Mouse (Mus musculus) heart, postnatal 14 days (tissue): Measurements from ENCODE around the gene Frmd4b. TPM values are rescaled to one million over a fixed set of nuclear protein-coding genes. Genes with fewer than 3 reads are reported as not detected.
"Not testable (repeated sequence)": the region's sequence is repeated elsewhere in the genome, so short reads cannot be mapped to it uniquely, and the experiment has no call there.

Experiments
- DNase-seq, 2 experiments: peaks; one replicate each; pipeline ENCODE4 v3.0.0; 2021 to 2022
- intact Hi-C: fragments of 180-260 bp; cut with DNase I; formaldehyde crosslinking; loops from one replicate; pipeline ENCODE4 v1.15.1; 2025
- total RNA-seq, 2 experiments: library from RNA; stranded (reverse); gene quantifications; 2 replicates each; pipeline ENCODE4 v1.2.3; 2021

The Frmd4b gene
- total RNA-seq, 2 experiments from 2014 or later: 19.0 to 20.9 TPM

DNA sequence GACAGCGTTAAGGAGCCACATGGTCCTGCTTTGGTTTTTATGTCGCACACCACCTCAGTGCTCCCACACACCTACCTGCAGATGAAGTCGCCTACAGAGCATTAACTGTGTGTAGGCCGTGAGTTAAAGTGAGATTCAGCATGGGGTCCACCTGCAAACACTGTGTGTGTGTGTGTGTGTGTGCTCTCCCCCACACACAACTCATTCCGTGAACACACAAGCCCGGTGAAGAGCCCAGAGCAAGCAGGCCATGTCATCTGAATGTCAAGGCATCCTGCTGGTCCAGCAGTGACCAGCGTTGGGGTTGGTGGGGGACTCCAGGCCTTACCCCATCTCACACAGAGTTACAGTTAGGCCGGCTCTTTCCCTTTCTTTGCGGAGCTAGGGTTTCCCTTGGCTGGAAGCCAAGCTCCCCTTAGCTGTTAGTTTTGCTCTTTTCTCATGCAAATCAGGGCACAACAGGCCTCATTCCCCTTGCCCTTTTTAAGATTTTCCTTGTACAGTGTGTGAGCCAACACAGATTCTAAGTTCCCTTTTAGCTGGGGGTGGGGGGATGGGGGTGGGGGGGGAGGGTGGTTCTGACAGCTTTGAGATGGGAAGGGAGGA is 220.9 kb downstream of the Frmd4b start:
- intact Hi-C loops: loop anchor here (5.0 kb wide), 1 partner anchor 79 kb away; no protein-coding TSS in a partner anchor

DNA sequence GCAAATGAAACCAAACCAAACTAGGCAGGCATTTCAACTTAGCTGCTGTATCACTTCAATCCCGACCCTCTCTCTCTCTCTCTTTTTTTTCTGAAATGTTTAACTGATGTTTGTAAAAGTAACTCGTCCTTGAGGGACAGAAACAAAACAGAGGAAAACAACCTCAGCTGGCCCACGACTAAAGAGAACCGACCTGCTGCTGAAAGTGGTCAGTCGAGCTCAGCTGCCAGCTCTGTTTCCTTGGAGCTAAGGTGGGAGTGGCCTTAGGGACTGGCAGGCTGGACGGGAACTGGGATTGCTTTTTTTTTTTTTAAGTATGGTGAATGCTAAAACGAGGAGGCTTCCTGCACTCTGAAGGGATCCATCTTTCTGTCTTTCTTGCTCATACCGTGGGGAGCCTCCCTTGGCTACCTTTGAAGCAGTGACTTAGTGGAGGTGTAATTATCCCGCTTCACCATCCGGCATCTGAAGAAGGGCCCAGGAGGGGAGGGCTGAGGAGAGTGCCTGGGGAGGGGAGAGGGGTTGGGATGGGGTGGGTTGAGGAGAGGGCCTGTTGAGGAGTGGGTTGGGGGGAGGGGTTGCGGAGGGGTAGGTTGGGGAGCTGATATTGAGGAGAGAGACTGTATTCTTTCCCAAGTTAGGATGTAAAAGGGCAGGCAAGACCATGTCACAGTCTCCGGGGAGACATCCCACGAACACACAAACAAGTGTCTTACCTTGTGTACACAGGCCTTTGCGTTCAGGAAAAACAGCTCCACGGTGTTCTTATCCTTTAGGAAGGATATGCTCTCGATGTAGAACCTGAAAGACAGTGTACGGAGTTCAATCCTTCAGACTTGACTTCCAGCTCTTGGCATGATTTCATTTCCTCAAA is 221.6 kb downstream of the Frmd4b start:
- intact Hi-C loops: loop anchor here (5.0 kb wide), 1 partner anchor 78 kb away; no protein-coding TSS in a partner anchor

More for the DNA sequence above, 220.9 kb downstream of the Frmd4b start:
- peak in 1 of 2 experiments; percentile 25 for DNase-seq

DNA sequence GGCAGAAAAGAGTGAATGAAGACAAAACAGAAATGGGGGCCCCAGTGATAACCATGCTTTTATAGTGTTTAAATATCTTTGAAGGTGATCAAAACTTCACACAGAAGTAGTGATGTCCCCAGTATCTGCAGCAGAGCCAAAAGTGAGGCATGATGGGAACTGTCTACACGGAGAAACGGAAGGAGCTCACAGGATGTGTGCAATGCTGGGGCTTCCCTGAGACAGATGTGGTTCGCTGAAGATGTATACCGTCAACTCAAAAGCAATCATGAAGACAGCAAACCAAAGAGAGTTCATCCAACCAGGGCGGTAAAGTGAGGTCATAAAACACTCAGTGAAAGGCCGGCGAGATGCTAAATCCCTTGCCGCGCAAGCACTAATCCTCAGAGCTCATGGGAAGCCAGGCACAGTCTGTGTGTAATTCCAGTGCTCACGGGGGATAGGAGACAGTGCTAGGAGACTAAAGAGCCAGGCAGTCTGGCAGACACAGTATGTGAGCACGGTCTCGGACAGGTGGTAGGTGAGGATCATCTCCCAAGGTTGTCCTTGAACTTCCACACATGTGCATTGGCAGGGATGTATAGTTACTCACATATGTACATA is 222.8 kb downstream of the Frmd4b start:
- intact Hi-C loops: loop anchor here (5.0 kb wide), 2 partner anchors 37 to 77 kb away; no protein-coding TSS in a partner anchor
- no peak for DNase-seq

More for the DNA sequence above, 221.6 kb downstream of the Frmd4b start:
- DNase-seq: peak in 1 of 2 experiments; percentile 39

DNA sequence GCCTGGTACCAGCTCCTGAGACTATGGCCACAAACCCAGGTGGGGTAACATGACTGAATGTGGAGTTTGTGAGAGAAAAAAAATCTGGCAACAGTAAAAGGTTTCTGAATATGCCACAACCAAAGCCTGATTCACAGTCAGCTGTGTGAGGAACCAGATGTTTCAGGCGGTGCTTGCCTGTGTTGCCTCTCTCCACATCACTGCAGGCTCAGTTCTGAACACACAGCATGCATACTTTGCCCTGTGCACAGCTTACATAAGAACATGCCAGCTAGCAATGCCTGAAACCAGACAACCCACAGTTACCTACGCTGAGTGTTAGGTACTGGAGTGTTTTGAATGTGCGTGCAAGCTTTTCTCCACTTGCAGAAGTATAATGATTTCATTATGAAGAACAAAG is 224.4 kb downstream of the Frmd4b start:
- intact Hi-C loops: loop anchor here (5.0 kb wide), 1 partner anchor 36 kb away; no protein-coding TSS in a partner anchor
- DNase-seq: no peak

DNA sequence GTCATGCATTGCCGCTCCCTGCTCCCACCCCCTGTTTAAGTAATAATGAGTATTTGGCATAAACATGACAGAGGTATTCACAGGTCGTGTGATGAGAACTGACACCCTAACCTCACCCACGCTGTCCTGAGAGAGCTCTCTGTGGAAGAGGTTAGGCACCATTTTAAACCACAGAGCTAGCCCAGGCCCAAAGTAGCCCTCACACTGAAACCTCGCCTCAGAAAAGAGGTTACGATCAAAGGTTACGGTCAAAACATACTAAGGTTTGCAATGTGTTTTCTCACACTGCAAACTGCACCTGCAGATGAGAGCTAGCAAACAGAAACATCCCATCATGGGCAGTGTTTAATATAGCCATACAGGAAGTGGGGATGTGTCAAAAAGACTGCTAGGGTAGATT is 230.0 kb downstream of the Frmd4b start:
- DNase-seq: no peak
- intact Hi-C loops: no loop called here

DNA sequence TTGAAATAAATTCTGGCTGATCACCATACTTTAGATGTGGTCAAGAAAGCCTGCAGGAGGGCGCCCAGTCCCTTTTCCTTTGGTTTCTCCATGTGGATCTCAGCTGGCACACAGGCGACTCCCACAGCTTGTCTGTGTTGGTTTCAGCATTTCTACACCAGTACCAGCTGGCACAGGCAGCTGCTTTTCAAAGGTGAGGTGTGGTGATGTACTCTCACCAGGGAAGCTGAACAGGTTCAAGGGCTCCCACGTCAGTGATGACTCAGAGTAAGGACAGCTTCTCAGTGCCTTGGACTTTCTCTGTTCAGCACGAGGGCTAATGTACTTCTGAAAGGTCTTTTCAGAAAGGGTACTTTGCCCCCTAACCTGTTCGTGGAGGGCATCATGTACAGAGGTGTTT is 232.4 kb downstream of the Frmd4b start:
- intact Hi-C loops: no loop called here
- no peak for DNase-seq

DNA sequence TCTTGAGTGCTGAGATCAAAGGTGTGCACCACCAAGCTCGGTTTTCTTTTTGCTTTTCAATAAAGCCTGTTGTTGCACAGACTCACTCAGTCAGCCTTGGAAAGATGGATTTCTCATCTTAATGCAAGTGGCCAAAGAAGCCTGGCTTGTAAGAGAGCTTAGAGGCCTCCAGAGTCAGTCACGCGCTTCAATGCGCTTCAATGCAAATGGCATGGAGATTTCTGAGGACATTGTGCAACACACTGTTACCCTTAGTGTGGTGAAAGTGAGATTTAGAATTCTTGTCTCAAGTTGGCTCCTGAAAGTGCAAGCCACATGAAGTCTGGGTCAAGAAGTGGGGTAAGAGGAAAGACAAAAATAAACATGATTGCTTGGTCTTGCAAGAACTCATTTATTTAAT is 236.1 kb downstream of the Frmd4b start:
- intact Hi-C loops: no loop called here

DNA sequence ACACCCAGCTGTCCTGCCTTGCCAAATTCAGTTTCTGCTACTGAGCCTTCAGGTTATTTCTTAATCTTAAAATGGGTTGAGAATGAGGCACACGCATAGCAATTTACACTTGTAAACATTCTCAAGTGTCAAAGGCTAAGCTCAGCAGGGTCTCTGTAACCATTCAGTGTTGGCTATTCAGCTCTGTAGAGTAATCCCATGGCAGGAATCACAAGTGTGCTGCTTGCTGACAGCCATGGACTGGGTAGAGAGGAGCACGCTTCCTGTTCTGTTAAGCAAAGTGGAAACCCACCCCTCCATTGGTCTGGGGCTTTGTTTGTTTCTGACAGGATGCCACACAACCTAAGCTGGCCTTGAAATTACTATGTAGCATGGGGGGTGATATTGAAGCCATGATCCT is 246.4 kb downstream of the Frmd4b start:
- no peak for DNase-seq
- intact Hi-C loops: no loop called here

More for the DNA sequence above, 236.1 kb downstream of the Frmd4b start:
- no peak for DNase-seq

DNA sequence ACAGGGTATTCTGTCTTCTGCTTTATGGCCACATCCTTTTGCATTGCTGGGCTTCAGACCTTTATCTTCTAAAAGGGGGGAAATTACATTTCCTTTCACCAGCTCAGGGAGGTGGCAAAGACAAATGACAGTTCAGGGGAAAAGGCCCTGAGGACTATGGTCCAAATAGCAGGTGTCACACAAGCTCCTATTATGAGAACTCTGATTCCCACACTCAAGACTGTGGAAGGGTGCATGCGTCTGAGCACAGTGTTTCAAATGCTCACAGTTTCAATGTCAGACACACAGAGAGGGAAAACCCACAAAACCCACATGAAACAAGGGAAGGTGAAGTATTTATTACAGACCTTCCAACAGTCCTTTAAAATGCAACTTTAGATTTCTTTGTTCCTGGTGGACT is 246.9 kb downstream of the Frmd4b start:
- intact Hi-C loops: no loop called here

DNA sequence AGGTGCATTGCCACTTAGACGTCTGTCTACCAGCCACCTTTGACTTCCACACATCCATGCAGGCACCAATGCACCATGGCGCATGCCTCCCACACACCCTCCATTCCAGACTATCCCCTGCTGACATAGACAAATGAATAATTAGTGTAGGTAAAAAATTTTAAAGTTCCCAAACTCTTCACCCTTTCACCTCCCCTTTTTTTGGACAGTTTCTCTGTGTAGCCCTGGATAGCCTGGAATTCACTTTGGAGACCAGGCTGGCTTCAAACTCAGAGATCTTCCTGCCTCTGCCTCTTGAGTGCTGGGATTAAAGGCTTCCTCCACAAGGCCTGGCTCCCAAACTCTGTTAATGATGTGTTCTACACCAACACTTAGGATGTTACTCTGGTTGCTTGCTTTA is 253.5 kb downstream of the Frmd4b start:
- intact Hi-C loops: no loop called here
- DNase-seq: no peak

More for the DNA sequence above, 246.9 kb downstream of the Frmd4b start:
- no peak for DNase-seq

DNA sequence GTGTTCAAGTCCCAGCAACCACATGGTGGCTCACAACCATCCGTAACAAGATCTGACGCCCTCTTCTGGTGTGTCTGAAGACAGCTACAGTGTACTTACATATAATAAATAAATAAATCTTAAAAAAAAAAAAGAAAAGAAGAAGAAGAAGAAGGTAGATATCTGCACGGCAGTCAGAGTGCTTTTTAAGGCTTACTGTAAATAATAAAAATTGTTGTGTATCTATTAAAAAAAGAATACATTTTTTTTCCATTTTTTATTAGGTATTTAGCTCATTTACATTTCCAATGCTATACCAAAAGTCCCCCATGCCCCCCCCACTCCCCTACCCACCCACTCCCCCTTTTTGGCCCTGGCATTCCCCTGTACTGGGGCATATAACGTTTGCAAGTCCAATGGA is 259.7 kb downstream of the Frmd4b start:
- intact Hi-C loops: loop anchor here (5.0 kb wide), 1 partner anchor 35 kb away; no protein-coding TSS in a partner anchor
- DNase-seq: not testable (repeated sequence)

DNA sequence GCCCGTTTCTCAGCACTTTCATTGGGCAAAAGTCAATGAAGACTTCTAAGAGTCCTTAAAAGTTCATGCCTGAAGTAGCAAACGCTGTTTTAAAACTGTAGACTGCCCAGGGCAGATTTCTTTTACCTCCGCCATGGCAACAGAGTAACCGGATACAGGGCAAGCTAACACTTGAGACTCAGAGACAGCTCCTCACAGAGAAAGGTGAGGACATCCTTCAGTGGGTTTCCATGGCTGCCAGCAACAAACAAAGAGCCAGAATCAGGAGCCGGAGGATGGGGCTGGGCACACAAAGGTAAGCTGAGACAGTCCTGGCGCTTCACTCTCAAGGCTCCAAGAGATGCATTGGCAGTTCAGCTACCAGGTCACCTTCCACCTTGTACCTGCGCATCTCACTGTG is 260.7 kb downstream of the Frmd4b start:
- no peak for DNase-seq
- intact Hi-C loops: loop anchor here (5.0 kb wide), 1 partner anchor 36 kb away; no protein-coding TSS in a partner anchor

DNA sequence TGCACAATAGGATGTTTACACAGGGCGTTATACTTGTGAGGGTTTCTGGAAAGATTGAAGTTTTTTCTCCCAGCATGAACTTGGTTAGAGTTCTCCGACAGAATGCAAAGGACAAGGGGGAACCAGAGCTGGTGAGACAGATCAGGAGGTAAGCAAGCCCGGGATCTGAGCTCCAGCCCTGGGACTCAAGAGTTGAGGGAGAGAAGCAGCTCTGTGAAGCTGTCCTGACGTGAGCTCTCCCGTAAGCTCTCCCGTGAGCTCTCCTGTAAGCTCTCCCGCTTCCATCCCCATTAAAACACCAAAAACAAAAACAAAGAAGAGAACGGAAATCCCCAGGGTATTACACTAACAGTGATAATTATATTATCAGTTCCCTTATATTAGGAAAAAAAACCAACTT is 262.2 kb downstream of the Frmd4b start:
- DNase-seq: no peak
- intact Hi-C loops: loop anchor here (5.0 kb wide), 1 partner anchor 37 kb away; no protein-coding TSS in a partner anchor

DNA sequence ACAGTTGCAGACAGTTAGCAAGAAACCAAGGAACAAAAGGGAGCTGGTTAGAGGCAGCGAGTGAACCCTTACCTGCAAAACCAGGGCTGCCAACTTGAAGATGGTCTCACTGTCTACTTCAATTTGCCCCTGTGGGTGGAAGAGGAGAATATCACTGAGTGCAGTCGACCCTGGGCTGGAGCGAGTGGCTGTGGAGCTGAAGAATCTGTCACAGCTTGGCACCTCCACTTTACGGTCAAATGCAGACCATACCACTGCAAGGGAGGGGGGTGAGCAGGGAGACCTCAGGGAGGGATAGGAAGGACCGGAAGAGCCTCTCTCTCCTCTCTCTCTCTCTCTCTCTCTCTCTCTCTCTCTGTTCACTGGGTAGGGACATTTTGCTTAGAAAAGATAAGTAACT is 263.4 kb downstream of the Frmd4b start:
- no peak for DNase-seq
- intact Hi-C loops: loop anchor here (2.0 kb wide), 1 partner anchor 41 kb away; no protein-coding TSS in a partner anchor

DNA sequence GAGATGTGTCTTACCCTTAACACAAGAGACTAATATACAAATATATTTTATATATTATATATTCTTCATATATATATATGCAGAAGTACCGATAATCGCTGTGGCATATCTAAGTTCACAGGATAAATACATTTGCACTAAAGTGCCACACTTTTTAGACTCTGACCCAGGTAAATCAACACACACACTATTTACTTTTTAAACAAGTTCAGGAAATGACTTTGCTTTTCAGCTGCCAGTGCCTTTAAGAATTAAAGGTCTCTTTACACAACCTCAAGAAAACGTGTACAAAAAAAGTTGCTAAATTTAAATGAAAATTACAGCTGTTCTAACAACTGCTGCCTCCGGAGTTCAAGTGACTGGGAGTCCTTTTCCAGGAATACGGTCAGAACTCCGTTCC is 264.0 kb downstream of the Frmd4b start:
- no peak for DNase-seq
- intact Hi-C loops: loop anchor here (2.0 kb wide), 1 partner anchor 41 kb away; no protein-coding TSS in a partner anchor

DNA sequence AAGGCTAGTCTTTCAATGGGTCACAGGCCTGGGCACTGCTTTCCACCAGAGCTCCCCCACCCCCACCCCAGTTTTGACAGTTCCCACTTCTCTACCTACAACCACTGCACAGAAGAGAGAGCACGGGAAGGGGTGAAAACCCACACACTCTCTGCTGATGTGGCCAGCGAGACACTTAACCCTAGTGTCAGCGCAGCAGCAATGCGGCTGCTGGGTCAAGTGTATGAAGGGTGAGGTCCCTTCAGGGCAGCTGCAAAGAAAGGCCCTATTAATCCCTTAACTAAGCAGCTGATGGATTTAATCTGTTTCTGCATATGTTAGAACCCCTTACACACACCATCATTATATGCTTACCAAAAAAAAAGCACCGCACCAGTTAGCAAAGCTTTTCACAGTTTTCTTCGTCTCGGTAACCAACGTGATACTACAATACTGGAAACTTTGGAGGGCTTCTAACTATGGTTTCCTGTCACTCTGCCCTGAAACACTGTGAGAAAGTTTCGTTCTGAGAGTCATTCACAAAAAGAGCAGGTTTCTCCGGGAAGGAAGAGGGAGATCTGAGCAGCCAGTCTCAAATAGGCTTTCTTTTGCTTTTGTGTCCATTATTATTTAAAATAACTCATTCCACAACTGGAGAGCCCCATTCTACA is 264.7 kb downstream of the Frmd4b start:
- intact Hi-C loops: loop anchor here (2.0 kb wide), 1 partner anchor 40 kb away; no protein-coding TSS in a partner anchor
- no peak for DNase-seq

DNA sequence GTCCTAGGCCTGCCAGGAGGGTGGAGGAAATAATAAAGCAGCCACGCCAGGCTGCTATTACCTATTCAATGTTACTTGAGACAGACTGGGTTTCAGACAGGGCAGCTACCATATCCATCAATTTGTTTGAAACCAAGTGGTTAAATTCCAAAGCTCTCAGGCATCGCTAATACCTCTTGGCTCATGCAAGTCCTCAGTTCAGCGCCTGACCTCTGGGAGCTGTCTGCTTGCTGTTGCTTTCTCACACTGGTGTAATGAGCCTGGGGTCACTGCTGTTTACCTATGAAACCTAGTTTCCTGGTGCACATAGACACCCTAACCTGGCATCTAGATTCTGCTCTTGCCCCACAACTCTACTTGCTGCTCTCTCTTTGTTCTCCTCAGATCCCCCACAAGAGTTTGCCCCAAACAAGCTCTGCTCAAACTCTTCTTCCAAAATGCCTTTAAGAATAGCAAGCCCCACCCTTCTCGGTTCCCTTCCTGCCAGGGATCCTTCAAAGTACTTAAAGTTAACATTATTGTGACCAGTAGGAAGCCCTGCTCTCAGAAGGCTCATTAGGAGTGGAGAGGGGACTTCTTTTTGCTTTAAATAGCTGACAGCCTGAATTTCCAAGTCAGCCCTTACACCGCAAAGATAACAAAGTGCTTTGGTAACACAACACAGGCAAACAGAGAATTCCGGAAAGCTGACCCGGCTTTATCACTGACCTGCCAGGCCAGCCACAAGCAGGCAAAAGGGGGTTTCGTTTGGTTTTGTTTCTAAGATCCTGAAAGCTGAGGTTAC is 267.8 kb downstream of the Frmd4b start:
- intact Hi-C loops: no loop called here
- peak in 1 of 2 experiments; percentile 21 for DNase-seq

DNA sequence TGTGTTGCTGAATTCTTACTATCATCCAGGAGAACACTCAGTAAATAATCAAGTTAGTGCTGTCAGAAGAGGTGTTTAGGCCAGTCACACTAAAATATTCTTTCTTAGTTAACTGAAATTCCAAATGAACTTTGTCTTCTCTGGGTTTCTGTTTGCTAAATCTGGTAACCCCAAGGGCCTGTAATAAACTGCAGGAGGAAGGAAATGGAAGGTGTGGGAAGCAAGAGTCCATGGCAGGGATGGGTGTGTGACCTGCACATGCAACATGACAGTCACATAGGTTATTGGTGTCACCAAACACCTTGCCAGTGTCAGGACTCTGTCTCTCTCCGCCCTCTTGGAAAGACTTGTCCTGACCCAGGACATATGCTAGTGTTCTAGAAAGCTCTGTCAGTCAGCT is 270.4 kb downstream of the Frmd4b start:
- no peak for DNase-seq
- intact Hi-C loops: no loop called here

DNA sequence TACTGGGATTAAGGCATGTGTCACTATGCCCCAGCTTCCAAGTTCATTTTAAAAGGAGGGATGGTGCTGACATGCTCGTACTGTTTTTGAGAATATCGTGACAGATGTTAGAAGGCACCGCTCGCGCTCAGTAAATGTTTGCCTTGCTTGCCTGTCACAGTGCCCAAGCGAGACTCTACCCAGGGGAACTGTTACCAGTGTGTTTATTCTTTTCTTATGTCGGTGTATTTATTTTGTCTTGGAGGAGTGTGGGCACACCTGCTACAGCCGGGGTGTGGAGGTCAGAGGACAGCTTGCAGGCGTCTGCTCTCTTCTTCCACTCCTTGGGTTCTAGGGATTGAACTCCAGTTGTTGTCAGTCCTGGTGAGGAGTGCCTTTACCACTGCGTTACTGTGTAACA is 270.8 kb downstream of the Frmd4b start:
- DNase-seq: no peak
- intact Hi-C loops: no loop called here
